Mouse (Mus musculus): ENCODE measurements around the gene Wwc1.

Wwc1 gene

DNA sequence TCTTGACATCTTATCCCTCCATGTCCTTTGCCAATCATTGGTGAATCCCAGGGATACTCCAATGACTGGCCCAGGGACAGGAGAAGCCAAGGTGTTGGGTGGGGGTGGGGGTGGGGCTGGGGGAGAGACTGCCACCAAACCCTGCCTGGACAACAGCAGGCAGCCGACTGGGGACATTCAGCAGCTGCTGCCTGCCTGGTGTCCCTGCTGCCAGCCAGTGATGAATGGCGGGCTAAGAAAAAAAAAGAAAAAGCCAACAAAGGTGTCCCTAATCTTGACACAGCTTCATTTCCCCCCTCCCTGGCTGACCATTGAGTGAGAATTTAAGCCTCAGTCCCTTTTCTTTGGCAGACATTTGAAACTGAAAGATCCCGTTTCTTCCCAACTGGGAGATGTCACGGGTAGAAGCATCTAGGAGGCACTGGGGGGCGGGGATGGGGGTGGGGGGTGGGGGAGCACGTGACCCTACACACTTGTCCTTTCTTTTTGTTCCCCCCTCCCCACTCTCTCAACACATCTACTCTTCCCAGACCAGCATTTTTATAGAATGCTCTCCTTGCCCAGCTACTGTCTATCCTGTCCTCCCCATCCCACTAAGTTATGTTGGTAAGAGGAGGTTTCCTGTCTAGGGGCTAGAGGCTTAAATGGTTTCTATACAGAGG lies 7.9 kb downstream of the Wwc1 start:
- DNase-seq, result no peak

DNA sequence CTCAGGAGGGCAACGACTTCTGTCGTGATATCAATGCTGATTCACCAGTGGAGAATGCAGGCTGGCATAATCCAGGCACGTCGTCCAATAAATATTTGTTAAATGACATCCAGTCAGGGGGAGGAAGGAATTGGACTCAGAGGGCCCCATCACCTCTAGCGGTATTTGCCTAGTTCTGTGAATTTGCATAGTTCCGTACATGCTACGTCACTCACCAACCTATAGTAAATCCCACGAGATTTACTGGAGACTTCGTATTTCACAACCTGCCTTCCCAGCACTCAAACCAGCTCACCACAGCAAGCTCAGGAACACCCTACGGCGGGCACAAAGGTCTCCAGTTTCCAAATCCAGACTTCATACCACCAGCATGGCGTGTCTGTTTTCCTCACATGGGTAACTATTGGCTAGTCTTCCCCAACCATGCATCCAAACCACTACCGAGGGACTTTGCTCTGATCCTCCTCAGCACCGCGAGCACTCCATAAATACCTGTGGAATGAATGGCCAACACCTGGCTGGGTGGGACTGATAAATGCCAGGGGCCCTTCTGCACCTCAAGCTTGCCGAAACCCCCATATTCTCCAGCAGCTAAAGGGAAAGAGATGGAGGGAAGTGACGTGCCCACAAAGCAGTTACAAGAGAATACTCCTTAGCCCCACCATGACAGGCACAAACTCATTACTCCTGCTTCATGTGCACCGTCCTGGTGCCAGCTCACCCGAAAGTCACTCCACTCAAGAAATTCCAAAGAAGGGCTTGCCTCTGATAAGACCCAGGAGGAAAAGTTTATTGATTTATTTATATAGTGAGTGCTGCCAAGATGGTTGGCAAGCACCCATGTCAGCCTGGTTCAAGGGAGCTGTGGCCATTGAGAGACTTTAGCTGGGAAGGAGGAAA lies 9.3 kb downstream of the Wwc1 start:
- peak; percentile 84 to 87 for DNase-seq

DNA sequence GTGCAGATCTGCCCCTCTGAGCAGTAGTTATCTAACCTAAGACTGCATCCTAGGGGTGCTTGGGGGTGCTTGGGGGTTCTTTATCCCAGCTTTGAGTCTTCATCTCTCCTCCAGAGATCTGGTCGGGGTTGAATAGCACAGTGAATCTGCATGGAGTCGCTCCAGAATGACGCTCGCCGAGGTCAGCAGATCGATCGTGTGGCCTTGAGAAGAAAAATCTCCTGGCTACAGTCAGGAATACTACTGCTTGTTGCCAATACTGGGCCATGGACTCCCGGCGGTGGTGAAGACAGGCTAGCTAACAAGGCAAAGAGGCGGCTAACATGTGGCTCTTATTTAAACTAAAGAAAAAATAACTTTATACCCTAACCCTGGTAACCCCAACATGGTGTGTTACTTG lies 12.0 kb downstream of the Wwc1 start:
- no peak for DNase-seq

DNA sequence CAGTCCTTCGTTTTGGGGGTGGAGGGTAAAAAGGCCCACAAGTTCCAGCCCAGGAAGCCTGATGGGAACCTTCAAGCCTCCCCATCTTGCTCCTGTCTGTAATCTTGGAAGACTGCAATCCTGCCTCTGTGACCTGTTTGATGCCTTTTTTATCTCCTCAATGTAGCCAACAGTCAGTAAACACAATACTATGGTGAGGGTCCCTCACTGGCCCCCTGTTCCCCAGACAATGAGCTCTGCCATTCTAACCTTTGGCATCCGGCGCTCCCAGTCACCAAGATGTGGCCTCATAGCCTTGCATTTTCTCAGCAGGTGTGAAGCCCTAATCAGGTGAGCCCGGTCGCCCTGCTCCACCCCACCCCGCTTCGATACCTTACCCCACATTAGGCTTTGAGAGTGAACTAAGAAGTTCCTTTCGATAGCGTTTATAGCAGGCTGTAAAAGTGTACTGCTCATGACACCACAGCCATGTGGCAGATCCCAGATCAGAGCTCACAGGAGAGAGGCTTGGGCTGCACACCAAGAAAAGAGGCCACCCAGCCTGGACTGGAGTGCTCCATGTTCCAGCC lies 16.3 kb downstream of the Wwc1 start:
- DNase-seq, result no peak

DNA sequence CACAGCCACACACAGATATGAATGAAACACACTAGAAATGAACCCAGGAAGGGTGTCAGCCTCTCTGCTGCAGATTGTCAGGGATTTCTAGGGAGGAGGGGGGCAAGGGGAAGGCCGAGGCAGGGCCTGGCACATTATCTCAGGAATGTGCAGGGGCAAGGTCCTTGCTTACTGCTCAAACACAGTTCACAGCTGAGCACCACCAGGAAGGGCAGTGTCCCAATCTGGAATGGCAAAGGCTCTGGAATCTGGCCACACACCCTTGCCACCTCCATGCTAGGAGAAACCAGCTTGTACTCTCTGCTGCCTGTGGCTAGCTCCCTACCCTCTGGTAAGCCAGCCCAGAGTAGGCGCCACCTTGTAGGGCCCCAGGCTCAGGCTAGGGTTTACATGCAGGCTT lies 16.8 kb downstream of the Wwc1 start:
- peak; percentile 68 to 69 for DNase-seq

DNA sequence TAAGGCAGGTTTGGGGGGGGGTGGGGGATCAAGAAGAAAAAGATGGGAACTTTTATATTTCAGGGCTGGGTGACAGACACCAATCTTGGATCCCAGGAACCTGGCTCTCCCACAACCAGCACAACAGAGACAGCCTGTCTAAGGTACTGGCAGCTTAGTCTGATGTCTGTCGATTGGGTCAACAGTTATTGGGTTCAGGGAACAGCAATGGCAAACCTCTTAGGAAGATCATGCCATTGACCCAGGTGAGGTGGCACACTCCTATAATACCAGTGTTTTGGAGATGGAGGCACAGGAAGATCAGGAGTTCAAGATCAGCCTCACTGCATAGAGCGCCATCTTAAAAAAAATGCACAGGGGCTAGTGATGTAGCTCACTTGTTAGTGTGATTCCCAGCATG lies 17.9 kb downstream of the Wwc1 start:
- DNase-seq, result no peak

DNA sequence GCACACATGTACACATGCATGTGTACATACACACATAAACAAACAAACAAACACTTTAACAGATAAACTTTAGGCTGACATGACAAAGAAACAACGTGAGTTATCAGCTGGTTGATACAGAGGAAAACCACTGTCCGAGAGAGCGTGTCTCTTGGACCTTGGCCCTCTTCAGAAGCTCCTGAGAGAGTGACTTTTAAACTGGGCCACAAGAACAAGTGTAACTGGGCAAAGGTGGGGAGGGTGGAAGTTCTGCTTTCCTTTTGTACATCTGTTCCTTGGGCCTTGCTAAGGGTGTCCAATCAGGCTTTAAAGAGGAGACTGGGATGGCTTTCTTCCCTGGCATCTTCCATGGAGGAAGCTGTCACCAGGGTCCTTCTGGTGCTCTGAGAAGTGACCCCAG lies 21.1 kb downstream of the Wwc1 start:
- no peak for DNase-seq

DNA sequence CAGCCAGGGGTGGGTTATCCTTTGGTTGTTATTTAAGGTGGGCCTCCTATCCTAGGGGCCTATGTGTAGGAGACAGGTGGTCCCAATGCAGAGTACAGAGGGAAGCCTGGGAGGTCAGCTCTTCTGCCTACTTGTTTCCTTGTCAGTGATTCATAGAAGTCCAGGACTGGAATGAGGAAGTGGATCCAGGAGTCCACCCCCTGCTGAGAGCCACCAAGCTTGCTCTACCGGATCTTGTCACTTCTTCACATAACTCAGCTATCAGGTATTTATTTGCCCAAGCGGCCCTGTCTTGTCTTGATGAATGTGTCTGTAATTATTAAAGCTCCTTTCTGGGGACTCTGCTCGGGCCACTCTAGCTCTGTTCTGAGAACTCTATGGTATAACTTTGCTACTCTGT lies 24.8 kb downstream of the Wwc1 start:
- peak; percentile 43 to 62 for DNase-seq

DNA sequence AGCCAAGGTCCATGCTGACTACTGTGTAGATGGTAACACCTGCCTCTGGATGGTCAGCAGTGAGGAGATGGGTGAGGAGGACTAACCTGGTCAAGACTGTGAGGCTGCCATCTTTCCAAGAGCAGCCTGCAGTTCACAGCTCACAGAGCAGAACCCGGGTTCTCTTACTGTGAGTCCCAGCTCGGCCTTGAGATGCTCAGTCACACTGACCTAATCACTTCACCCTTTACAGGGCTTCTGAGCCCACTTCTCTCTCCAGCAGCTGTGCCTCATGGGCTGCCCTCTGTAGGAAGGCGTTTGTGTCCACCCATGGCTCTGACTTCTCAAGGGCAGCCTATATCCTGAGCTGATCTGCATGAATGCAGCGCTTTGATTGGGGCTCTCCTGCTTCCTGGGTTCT lies 27.1 kb downstream of the Wwc1 start:
- DNase-seq, result no peak

DNA sequence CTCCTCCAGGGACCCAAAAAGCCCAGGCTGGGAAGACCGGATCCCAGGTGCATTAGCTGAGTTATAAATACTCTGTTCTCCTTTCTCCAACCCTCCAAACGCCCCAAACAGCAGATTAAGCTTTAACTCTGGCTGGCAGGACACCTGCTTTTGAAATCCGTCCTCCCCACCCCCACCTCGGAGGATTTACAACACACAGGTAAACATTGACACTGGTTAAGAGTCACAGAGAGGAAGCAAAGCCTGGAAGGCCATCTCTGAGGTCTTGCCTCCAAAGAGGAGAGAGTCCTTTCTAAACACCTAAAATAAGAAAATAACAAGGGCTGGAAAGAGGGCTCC lies 28.6 kb downstream of the Wwc1 start:
- DNase-seq, result peak; percentile 59 to 75

DNA sequence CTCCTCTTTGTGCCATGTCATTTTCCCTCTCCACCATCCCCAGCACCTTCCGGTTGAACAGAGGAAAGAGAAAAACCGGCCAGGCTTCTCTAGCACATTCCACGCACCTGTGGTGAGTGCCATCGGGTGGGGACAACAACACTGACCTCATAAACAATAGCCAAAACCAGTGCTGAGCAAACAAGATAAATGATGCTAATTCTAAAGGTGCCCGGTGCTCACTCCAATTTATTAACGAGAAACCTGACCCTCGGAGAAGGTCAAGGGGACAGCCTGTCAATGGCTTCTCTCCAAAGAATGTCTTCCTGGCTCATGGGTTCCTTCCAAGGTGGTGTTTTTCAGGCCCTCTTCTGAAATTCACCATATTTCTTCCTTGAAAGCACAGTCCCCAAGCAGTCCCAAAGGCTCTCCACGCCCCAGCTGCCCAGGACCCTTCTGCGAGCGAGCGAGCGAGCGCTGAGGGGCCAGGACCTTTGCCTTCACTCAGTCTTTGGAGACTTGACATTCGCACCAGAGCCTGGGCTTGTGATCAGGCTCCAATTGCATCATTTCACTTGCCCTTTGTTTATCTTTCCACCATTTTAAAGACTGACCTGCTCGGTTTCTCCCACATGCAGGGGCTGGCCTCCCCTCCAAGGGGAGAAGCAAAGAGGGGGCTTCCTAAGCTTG lies 29.1 kb downstream of the Wwc1 start:
- peak in 1 of 2 experiments; percentile 54 for DNase-seq

DNA sequence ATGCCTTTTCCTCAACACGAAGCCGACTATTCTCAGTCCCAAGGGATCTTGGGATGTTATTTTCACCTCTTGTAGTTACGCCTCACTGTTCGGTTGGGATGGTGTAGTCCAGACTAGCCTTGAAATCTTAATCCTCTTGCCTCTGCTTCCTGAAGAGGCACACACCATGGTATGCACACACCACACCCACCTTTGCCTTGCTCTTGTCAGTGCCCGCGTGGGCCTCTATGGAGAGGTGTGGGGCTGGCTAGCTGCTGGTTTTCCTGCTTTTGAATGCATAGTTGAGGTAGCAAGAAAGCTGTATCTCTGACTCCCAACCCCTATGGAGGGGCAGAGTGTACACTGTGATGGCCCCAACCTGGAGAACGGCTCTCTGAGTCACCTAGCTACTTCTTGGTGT lies 29.9 kb downstream of the Wwc1 start:
- peak in 1 of 2 experiments; percentile 43 for DNase-seq

DNA sequence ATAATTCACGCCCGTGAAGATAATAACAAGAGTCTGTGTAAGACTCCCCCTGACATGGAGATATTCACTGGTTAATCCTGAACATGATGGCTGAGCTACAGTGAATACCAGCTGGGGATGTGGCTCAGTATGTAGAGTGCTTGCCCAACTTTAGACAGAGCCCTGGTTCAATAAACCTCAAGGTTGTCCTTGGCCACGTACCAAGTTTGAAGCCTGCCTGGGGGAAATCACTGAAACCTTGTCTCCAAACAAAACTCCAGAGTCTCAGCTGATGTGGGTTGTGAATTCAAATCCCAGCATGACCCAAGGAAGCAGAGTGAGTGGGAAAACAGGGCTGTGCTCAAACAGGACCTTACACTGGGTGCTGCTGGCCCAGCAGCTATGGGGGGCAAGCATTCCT lies 30.3 kb downstream of the Wwc1 start:
- peak; percentile 67 to 73 for DNase-seq

DNA sequence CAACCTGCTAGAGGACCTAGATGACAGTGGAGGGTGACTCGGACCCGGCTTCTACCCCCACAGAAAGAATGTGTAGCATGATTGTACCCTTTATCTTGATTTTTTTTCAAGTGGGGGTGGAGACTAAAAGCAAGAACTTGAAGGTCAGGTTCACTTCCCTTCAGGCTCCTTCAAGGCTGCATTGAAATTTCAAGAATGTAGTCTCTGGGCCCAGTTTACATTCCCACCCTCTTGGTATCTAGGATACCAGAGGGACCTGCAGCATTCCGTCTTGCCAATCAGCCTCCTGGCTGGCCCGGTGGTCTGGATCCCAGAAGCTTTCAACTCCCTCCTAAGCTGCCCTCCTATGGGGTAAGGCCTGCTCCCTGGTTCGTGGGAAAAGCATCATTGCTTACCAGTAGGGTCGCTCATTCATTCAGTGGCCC lies 31.9 kb downstream of the Wwc1 start:
- peak; percentile 64 to 77 for DNase-seq

DNA sequence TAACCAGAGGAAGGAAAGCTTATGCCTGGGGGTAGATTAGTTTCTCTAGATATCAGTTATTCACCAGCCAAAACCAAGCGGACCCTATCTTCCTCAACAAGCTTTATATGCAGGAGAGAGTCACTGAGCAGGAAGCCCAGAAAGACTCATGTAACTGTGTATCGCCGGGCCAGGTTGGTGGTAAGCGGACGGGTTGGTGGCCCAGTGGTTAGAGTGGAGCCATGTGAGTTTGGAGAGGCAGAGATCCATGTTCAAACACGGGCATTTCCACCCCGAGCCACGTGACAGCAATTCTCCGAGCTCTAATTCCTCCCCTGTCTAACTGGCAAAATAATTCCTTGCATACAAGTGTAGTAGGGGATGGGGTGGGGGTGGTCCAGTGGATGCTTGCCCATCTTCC lies 32.4 kb downstream of the Wwc1 start:
- peak; percentile 36 to 48 for DNase-seq

DNA sequence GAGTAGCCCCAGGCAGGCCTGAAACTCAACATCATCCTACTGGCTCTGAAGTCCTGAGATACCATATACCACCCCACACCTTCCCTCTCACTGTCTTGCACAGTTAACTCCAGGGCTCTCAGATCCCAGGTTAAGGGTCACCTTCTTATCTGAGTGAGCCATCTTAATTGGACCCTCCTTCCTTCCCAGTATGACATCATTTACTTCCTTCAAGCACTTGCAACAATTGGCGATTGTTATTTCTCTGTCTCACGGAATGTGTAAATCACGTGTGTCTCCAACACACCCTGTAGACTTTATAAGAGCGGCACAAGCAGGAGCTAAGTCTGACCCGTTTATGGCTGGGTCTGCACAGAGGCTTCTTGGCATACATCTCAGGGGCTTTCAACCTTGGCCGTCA lies 35.1 kb downstream of the Wwc1 start:
- DNase-seq, result peak in 1 of 2 experiments; percentile 38

DNA sequence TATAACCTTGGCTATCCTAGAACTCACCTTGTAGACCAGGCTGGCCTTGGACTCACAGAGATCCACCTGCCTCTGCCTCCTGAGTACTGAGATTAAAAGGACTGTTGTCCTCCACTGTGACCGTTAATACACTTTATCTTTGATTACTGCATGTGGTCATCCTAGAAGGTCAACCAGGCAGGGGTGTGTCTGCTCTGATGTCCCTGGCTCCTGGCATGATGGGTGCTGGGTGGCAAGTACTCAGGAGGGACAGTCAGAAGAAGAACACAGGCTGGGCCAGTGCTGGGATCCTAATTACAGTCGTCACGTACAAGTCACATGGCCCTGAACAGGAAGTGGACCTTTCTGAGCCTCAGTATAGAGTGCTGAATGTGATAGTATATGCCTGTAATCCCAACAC lies 38.7 kb downstream of the Wwc1 start:
- DNase-seq, result no peak

DNA sequence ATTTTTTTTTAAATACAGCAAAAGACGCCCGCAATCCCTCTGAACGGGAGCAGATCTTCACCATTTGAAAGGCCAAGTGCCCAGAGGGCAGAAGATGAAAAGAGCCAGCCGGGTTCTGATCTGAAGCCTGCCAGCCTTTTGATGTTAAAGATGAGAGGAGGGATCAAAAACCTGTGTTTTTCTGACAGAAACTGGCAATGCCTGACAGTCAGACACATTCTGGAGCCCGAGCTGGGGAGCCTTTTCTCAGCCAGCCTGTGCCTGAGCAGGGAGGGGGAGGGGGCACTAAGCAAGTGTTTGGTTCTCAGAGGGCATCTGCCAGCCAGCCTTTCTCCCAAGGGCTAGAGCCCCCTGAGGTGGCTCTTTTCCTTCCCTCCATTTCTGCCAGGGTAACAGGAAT lies 39.3 kb downstream of the Wwc1 start:
- no peak for DNase-seq

DNA sequence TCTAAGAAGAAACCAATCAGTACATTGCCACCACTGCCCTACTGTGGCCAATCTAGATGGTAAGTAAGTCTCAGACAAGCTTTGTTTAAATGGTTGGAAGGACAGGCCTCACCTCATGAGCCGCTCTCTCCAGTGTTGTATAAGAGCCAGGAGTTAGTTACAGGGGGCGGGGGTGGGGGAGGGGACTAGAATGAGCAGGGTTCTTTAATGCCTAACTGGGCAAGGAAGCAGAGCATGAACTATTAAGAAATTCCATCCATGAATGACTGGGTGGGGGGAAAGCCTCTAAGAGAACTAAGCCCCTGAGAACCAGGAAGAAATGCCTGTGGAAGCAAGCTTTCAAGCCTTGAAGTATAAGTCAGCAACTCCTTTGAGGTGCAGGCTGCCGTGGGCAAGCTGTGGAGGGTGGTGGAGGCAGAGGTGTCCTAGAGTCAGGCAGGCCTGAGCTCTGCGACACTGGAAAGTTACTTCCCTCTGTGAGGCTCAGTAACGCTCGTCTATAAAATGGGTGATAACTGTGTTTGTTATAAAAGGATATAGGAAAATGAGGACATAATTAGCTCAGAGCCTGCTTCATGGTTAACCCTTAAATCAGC lies 41.4 kb downstream of the Wwc1 start:
- DNase-seq, result no peak

DNA sequence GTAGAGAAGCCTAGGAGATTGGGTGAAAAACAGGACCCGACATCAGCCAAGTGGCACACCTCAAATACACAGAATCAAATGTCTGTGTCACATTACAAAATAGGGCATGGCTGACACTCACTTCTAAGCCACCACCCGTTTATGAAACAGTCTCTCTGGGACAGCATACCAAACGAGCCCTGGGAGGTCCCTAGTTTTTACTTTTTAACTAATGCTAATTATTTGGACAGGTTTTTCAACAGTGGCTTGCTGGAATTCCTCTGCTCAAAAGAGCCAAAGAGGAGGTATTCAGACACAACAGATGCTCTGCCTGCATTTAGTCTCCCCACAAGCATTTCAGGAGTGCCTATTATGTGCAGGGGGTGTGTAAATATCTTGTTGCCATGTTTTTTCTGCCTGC lies 44.7 kb downstream of the Wwc1 start:
- DNase-seq, result no peak

DNA sequence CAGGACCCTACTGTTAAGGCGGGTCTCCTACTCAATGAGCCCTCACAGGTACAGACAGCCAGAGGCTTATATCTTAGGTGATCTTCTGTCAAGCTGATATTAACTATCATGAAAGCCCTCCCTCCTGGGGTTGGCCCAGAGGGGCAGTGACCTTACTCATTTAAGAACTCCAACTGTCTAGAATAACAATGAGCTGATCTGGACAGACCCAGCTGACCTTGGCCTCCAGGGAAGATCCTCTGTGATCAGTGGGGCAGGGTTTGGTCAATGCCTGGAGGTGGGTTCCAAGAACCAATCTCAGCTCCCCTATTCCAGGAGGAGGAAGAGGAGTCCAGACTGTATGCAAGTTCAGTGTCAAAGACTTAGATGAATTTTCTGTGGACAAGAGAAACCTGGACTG lies 45.2 kb downstream of the Wwc1 start:
- DNase-seq, result no peak

DNA sequence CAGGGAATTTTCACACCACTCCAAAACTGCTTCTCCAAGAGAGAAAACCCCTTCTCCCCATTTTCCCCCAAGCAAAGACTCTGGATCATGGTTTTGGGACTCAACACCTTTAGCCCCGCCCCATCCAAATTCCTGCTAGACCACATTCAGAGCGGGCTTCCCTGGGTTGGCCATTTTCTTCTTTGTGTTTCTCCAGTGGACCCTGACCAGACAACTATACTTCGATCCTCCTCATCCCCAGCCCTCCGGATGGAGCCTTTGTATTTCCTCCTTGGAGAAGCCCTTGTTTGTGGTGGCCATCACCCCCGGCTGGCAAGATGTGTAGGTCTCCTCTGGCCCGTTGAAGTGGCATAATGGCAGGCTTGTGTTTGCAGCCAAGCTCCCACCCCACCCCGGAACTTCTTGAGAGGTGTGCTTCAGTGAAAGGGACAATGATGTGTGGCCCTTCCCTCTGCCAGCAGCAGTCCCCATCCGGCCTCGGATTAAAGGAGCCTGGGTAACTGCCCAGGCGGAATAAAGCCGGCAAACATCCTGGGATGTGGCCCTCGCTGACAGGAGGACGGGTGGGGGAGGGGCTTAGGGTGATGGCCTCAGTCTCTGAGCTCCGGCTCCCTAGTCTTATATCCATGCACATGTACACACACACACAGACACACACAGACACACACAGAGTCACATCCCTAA lies 46.8 kb downstream of the Wwc1 start:
- peak; percentile 49 to 65 for DNase-seq
